ENCODE assay signal across 35 mouse cellular contexts in genomic region chr11:83742731-83743355, GRCm38 (mm10). TPM values are rescaled to one million over a fixed set of nuclear protein-coding genes. Genes with fewer than 3 reads are reported as not detected.
DNase-seq lines count a peak whose midpoint lies in the region; ATAC-seq and TF ChIP-seq lines count a peak whose summit lies in the region.
"Had no signal": no experiment of that assay in that cellular context is flagged by ENCODE, and none has a peak within 500 bp of the region (broad histone marks: within the 10 kb centered on the region; RNA-seq: fewer than 3 reads in every experiment).

No protein-coding gene starts in this region.

- H3K9me3 ChIP-seq in kidney, embryonic 15.5 days (replicated peaks), result no peaks in the 10 kb centered on the region
- no peaks in the 10 kb centered on the region for H3K9me3 ChIP-seq in midbrain, embryonic 11.5 days (ENCODE audit: control insufficient read depth, low read length)
- no peaks in the 10 kb centered on the region for H3K9me3 ChIP-seq in midbrain, embryonic 15.5 days
- H3K9me3 ChIP-seq in intestine, embryonic 15.5 days, result no peaks in the 10 kb centered on the region
- H3K9me3 ChIP-seq: embryonic facial prominence, embryonic 15.5 days; forebrain, embryonic 15.5 days; heart, embryonic 12.5 days; hindbrain, embryonic 10.5 days; limb, embryonic 15.5 days; midbrain, embryonic 13.5 days; neural tube, embryonic 12.5 days had no signal

- no peak overlapping the region for H3K4me3 ChIP-seq in kidney, embryonic 15.5 days (replicated peaks)
- no peak overlapping the region for H3K4me3 ChIP-seq in midbrain, embryonic 11.5 days (ENCODE audit: low read depth, low read length)
- no peak overlapping the region for H3K4me3 ChIP-seq in midbrain, embryonic 15.5 days
- peak overlapping the region; percentile 35 for H3K4me3 ChIP-seq in bone marrow, adult 2 months (replicated peaks; ENCODE audit: control insufficient read depth, low read depth, low read length)
- H3K4me3 ChIP-seq in intestine, embryonic 15.5 days (replicated peaks), result no peak overlapping the region
- H3K4me3 ChIP-seq: embryonic facial prominence, embryonic 15.5 days; forebrain, embryonic 15.5 days; heart, embryonic 12.5 days; hindbrain, embryonic 10.5 days; limb, embryonic 15.5 days; midbrain, embryonic 13.5 days; neural tube, embryonic 12.5 days had no signal

- WGBS in kidney, embryonic 15.5 days, result 52% methylated on average over 9 of the region's 9 CpGs
- 78% methylated on average over 9 of the region's 9 CpGs for WGBS in midbrain, embryonic 11.5 days
- 73% methylated on average over 9 of the region's 9 CpGs for WGBS in midbrain, embryonic 15.5 days
- 56% methylated on average over 9 of the region's 9 CpGs for WGBS in bone marrow, adult 2 months
- 62% methylated on average over 9 of the region's 9 CpGs for WGBS in intestine, embryonic 15.5 days

- no peak for TF ChIP-seq POLR2A in bone marrow, adult 2 months (IDR thresholded peaks at IDR 0.05; ENCODE audit: borderline replicate concordance, control insufficient read depth, low read depth, low read length)

- no peaks in the 10 kb centered on the region for H3K36me3 ChIP-seq in kidney, embryonic 15.5 days
- H3K36me3 ChIP-seq in midbrain, embryonic 11.5 days (ENCODE audit: control insufficient read depth, insufficient read depth, low read length), result no peaks in the 10 kb centered on the region
- H3K36me3 ChIP-seq in midbrain, embryonic 15.5 days (replicated peaks), result no peaks in the 10 kb centered on the region
- no peaks in the 10 kb centered on the region for H3K36me3 ChIP-seq in intestine, embryonic 15.5 days
- H3K36me3 ChIP-seq: embryonic facial prominence, embryonic 15.5 days; forebrain, embryonic 15.5 days; heart, embryonic 12.5 days; hindbrain, embryonic 10.5 days; limb, embryonic 15.5 days; midbrain, embryonic 13.5 days; neural tube, embryonic 12.5 days had no signal

- peaks cover 6% of the 10 kb centered on the region for H3K4me1 ChIP-seq in kidney, embryonic 15.5 days
- H3K4me1 ChIP-seq in midbrain, embryonic 11.5 days (ENCODE audit: control insufficient read depth, insufficient read depth, low read length), result no peaks in the 10 kb centered on the region
- no peaks in the 10 kb centered on the region for H3K4me1 ChIP-seq in midbrain, embryonic 15.5 days
- H3K4me1 ChIP-seq in bone marrow, adult 2 months (ENCODE audit: control insufficient read depth, insufficient read depth, low read length), result peaks cover 12% of the 10 kb centered on the region
- H3K4me1 ChIP-seq in intestine, embryonic 15.5 days (replicated peaks), result no peaks in the 10 kb centered on the region
- H3K4me1 ChIP-seq: embryonic facial prominence, embryonic 15.5 days; forebrain, embryonic 15.5 days; heart, embryonic 12.5 days; hindbrain, embryonic 10.5 days; limb, embryonic 15.5 days; midbrain, embryonic 13.5 days; neural tube, embryonic 12.5 days had no signal

- ATAC-seq in kidney, embryonic 15.5 days (replicated peaks; ENCODE audit: low FRiP score), result 0 out of 2 replicates have a peak, but pooled peaks have one; percentile 4
- ATAC-seq in midbrain, embryonic 11.5 days (ENCODE audit: low FRiP score), result no peak
- ATAC-seq in midbrain, embryonic 15.5 days (replicated peaks), result no peak
- peak; percentile 14; the same call in 1 of the 2 replicates for ATAC-seq in neutrophil, adult 5-6 weeks (ENCODE audit: extremely low read depth, insufficient number of reproducible peaks, low FRiP score, poor library complexity, severe bottlenecking)
- no peak for ATAC-seq in intestine, embryonic 15.5 days
- ATAC-seq in erythroid progenitor cell, adult 5-6 weeks (replicated peaks; ENCODE audit: low FRiP score, poor library complexity, severe bottlenecking), result no peak
- ATAC-seq: forebrain, embryonic 15.5 days; hindbrain, embryonic 16.5 days; intestine, postnatal 0 days; midbrain, embryonic 13.5 days had no signal

- no peak overlapping the region for H3K4me2 ChIP-seq in kidney, embryonic 15.5 days
- H3K4me2 ChIP-seq in midbrain, embryonic 11.5 days, result no peak overlapping the region
- no peak overlapping the region for H3K4me2 ChIP-seq in midbrain, embryonic 15.5 days
- no peak overlapping the region for H3K4me2 ChIP-seq in intestine, embryonic 15.5 days (replicated peaks)
- H3K4me2 ChIP-seq: embryonic facial prominence, embryonic 15.5 days; forebrain, embryonic 15.5 days; heart, embryonic 12.5 days; limb, embryonic 15.5 days; lung, embryonic 14.5 days; midbrain, embryonic 13.5 days; neural tube, embryonic 12.5 days had no signal

- TF ChIP-seq CTCF in bone marrow, adult 2 months (IDR thresholded peaks at IDR 0.05; ENCODE audit: control insufficient read depth, insufficient read depth, low read length), result no peak

- no peak overlapping the region for H3K9ac ChIP-seq in kidney, embryonic 15.5 days
- H3K9ac ChIP-seq in midbrain, embryonic 11.5 days (ENCODE audit: low read length), result no peak overlapping the region
- no peak overlapping the region for H3K9ac ChIP-seq in midbrain, embryonic 15.5 days
- H3K9ac ChIP-seq in intestine, embryonic 15.5 days, result no peak overlapping the region
- H3K9ac ChIP-seq: embryonic facial prominence, embryonic 15.5 days; forebrain, embryonic 15.5 days; heart, embryonic 12.5 days; limb, embryonic 15.5 days; lung, embryonic 14.5 days; midbrain, embryonic 13.5 days; neural tube, embryonic 12.5 days had no signal

- peaks cover 25% of the 10 kb centered on the region; the same call in 1 of the 2 replicates for H3K27me3 ChIP-seq in kidney, embryonic 15.5 days
- H3K27me3 ChIP-seq in midbrain, embryonic 11.5 days (ENCODE audit: control insufficient read depth, insufficient read depth, low read length), result no peaks in the 10 kb centered on the region
- peaks cover 12% of the 10 kb centered on the region for H3K27me3 ChIP-seq in midbrain, embryonic 15.5 days (replicated peaks)
- H3K27me3 ChIP-seq in intestine, embryonic 15.5 days (replicated peaks), result no peaks in the 10 kb centered on the region
- H3K27me3 ChIP-seq: neural tube, embryonic 12.5 days had no signal

- no peak for DNase-seq in kidney, postnatal 10 days
- peak; percentile 31 for DNase-seq in midbrain, embryonic 11.5 days (ENCODE audit: low spot score, missing footprints)
- DNase-seq: adrenal gland, postnatal 36 days; cerebellum, adult 11 months; cerebellum, adult 9-11 months; gastrocnemius, postnatal 14 days; heart, adult 18-20 months; heart, postnatal 10 days; left cerebral cortex, postnatal 4 days; lung, embryonic 14.5 days; retina, postnatal 1 day; right cerebral cortex, postnatal 25 days; thymus, adult 2 months; thymus, postnatal 4 days had no signal

- no peak overlapping the region for H3K27ac ChIP-seq in kidney, embryonic 15.5 days
- H3K27ac ChIP-seq in midbrain, embryonic 11.5 days (ENCODE audit: low read depth, low read length), result no peak overlapping the region
- H3K27ac ChIP-seq in midbrain, embryonic 15.5 days, result no peak overlapping the region
- peak overlapping the region; percentile 62 for H3K27ac ChIP-seq in bone marrow, adult 2 months (ENCODE audit: control insufficient read depth, insufficient read depth, low read depth, low read length, poor library complexity)
- no peak overlapping the region for H3K27ac ChIP-seq in intestine, embryonic 15.5 days
- H3K27ac ChIP-seq: embryonic facial prominence, embryonic 15.5 days; forebrain, embryonic 15.5 days; hindbrain, embryonic 10.5 days; limb, embryonic 15.5 days; midbrain, embryonic 13.5 days; neural tube, embryonic 12.5 days; stomach, postnatal 0 days had no signal

RNA-seq across cellular contexts. Expression of gene Wfdc21, which starts 3.9 kb away (rescaled TPM):
- 1.0 and 1.4 TPM in 2 replicates for polyA plus RNA-seq in kidney, embryonic 15.5 days (2015; fragmentation: Nextera tagmentation; extraction: Ambion mirVana)
- not detected in 2 replicates for polyA plus RNA-seq in midbrain, embryonic 11.5 days (2014; fragmentation: Nextera tagmentation; extraction: Ambion mirVana)
- polyA plus RNA-seq in midbrain, embryonic 15.5 days (2015; fragmentation: Nextera tagmentation; extraction: Ambion mirVana), result not detected in 2 replicates
- polyA plus RNA-seq in bone marrow, adult 2 months (2011; ENCODE audit: insufficient read depth, insufficient read length, low replicate concordance, missing spikeins), result 220 and 706 TPM in 2 replicates
- 177 and 234 TPM in 2 replicates for total RNA-seq in neutrophil, adult 5-6 weeks (2017)
- 2.4 TPM in 1 of 2 replicates, not detected in the other for polyA plus RNA-seq in intestine, embryonic 15.5 days (2015; fragmentation: Nextera tagmentation; extraction: Ambion mirVana)
- total RNA-seq in erythroid progenitor cell, adult 5-6 weeks (2015; ENCODE audit: low replicate concordance), result 132 and 167 TPM in 2 replicates
- total RNA-seq in erythroid progenitor cell, adult 5-6 weeks (2017; ENCODE audit: low replicate concordance), result 99.0 and 117 TPM in 2 replicates
- total RNA-seq: gastrocnemius, postnatal 14 days; heart, adult 18-20 months; heart, postnatal 10 days; layer of hippocampus, adult 18-20 months; layer of hippocampus, postnatal 14 days; left cerebral cortex, adult 8-10 months; left cerebral cortex, postnatal 4 days had no signal
- polyA plus RNA-seq: C2C12; forebrain, embryonic 15.5 days; heart, embryonic 12.5 days; hindbrain, embryonic 10.5 days; hindbrain, embryonic 16.5 days; intestine, postnatal 0 days; neural tube, embryonic 12.5 days had no signal

RNA-seq across cellular contexts. Expression of gene Heatr6, which starts 10.7 kb away (rescaled TPM):
- 22.7 and 25.2 TPM in 2 replicates for polyA plus RNA-seq in kidney, embryonic 15.5 days (2015; fragmentation: Nextera tagmentation; extraction: Ambion mirVana)
- polyA plus RNA-seq in midbrain, embryonic 11.5 days (2014; fragmentation: Nextera tagmentation; extraction: Ambion mirVana), result 30.1 and 31.9 TPM in 2 replicates
- polyA plus RNA-seq in midbrain, embryonic 15.5 days (2015; fragmentation: Nextera tagmentation; extraction: Ambion mirVana), result 41.0 and 42.3 TPM in 2 replicates
- polyA plus RNA-seq in bone marrow, adult 2 months (2011; ENCODE audit: insufficient read depth, insufficient read length, low replicate concordance, missing spikeins), result 3.6 and 13.1 TPM in 2 replicates
- 39.9 and 41.6 TPM in 2 replicates for total RNA-seq in neutrophil, adult 5-6 weeks (2017)
- 19.1 and 19.7 TPM in 2 replicates for polyA plus RNA-seq in intestine, embryonic 15.5 days (2015; fragmentation: Nextera tagmentation; extraction: Ambion mirVana)
- 2.9 and 4.7 TPM in 2 replicates for total RNA-seq in erythroid progenitor cell, adult 5-6 weeks (2015; ENCODE audit: low replicate concordance)
- 1.5 and 3.3 TPM in 2 replicates for total RNA-seq in erythroid progenitor cell, adult 5-6 weeks (2017; ENCODE audit: low replicate concordance)

RNA-seq across cellular contexts. Expression of gene Wfdc18, which starts 34.0 kb away (rescaled TPM):
- 0.44 and 0.94 TPM in 2 replicates for polyA plus RNA-seq in kidney, embryonic 15.5 days (2015; fragmentation: Nextera tagmentation; extraction: Ambion mirVana)
- polyA plus RNA-seq in midbrain, embryonic 11.5 days (2014; fragmentation: Nextera tagmentation; extraction: Ambion mirVana), result not detected in 2 replicates
- not detected in 2 replicates for polyA plus RNA-seq in midbrain, embryonic 15.5 days (2015; fragmentation: Nextera tagmentation; extraction: Ambion mirVana)
- polyA plus RNA-seq in bone marrow, adult 2 months (2011; ENCODE audit: insufficient read depth, insufficient read length, low replicate concordance, missing spikeins), result not detected in 2 replicates
- total RNA-seq in neutrophil, adult 5-6 weeks (2017), result 1.5 and 2.5 TPM in 2 replicates
- 0.50 TPM in 1 of 2 replicates, not detected in the other for polyA plus RNA-seq in intestine, embryonic 15.5 days (2015; fragmentation: Nextera tagmentation; extraction: Ambion mirVana)
- not detected in 2 replicates for total RNA-seq in erythroid progenitor cell, adult 5-6 weeks (2015; ENCODE audit: low replicate concordance)
- not detected in 2 replicates for total RNA-seq in erythroid progenitor cell, adult 5-6 weeks (2017; ENCODE audit: low replicate concordance)
- total RNA-seq: adrenal gland, postnatal 36 days; common myeloid progenitor, adult 5-6 weeks; gastrocnemius, postnatal 14 days; heart, adult 18-20 months; layer of hippocampus, postnatal 14 days; left cerebral cortex, postnatal 4 days had no signal
- polyA plus RNA-seq: C2C12; forebrain, embryonic 15.5 days; hindbrain, embryonic 10.5 days; hindbrain, embryonic 16.5 days; lung, embryonic 14.5 days; midbrain, embryonic 13.5 days; neural tube, embryonic 12.5 days had no signal

RNA-seq across cellular contexts. Expression of gene Wfdc17, which starts 39.1 kb away (rescaled TPM):
- 2.2 and 3.3 TPM in 2 replicates for polyA plus RNA-seq in kidney, embryonic 15.5 days (2015; fragmentation: Nextera tagmentation; extraction: Ambion mirVana)
- not detected in 2 replicates for polyA plus RNA-seq in midbrain, embryonic 11.5 days (2014; fragmentation: Nextera tagmentation; extraction: Ambion mirVana)
- 0.35 and 0.96 TPM in 2 replicates for polyA plus RNA-seq in midbrain, embryonic 15.5 days (2015; fragmentation: Nextera tagmentation; extraction: Ambion mirVana)
- polyA plus RNA-seq in bone marrow, adult 2 months (2011; ENCODE audit: insufficient read depth, insufficient read length, low replicate concordance, missing spikeins), result 8.2 and 33.5 TPM in 2 replicates
- total RNA-seq in neutrophil, adult 5-6 weeks (2017), result 160 TPM in 2 replicates
- polyA plus RNA-seq in intestine, embryonic 15.5 days (2015; fragmentation: Nextera tagmentation; extraction: Ambion mirVana), result 1.9 and 2.2 TPM in 2 replicates
- total RNA-seq in erythroid progenitor cell, adult 5-6 weeks (2015; ENCODE audit: low replicate concordance), result 28.5 and 51.1 TPM in 2 replicates
- 15.7 TPM in 1 of 2 replicates, not detected in the other for total RNA-seq in erythroid progenitor cell, adult 5-6 weeks (2017; ENCODE audit: low replicate concordance)
- total RNA-seq: layer of hippocampus, adult 18-20 months; layer of hippocampus, postnatal 14 days; left cerebral cortex, postnatal 4 days had no signal
- polyA plus RNA-seq: C2C12; forebrain, embryonic 15.5 days; heart, embryonic 12.5 days had no signal

Comparison
In these comparisons a context has a peak if more than half of its experiments do, and no peak if none do; other contexts are left out.
1. ATAC-seq: peak in kidney, embryonic 15.5 days (single experiment) and neutrophil, adult 5-6 weeks (single experiment); none in midbrain, embryonic 11.5 days (single experiment), midbrain, embryonic 15.5 days (single experiment), intestine, embryonic 15.5 days (single experiment) and erythroid progenitor cell, adult 5-6 weeks (single experiment).
2. RNA of gene Wfdc21, which starts 3.9 kb away (polyA plus RNA-seq): 220 to 706 TPM in bone marrow, adult 2 months; 1.0 to 1.4 TPM in kidney, embryonic 15.5 days, 2.4 TPM in intestine, embryonic 15.5 days, not detected in midbrain, embryonic 11.5 days and not detected in midbrain, embryonic 15.5 days; every median in the first group is over 10 times any median in the second.